Mouse (Mus musculus) megakaryocyte, embryonic 14.5 days (primary cell): ENCODE measurements around the gene Pef1.

ENCODE experiments used
- FLI1 ChIP-seq: IDR thresholded peaks from 2 replicates; pipeline ENCODE4 v1.6.1; 2012; ENCODE audit warnings: low read length, inconsistent platforms, mixed read lengths
- GATA1 ChIP-seq: IDR thresholded peaks from 3 replicates; pipeline ENCODE4 v1.6.1; 2012; ENCODE audit warnings: mixed read lengths, low read length, inconsistent platforms, borderline replicate concordance

- TF ChIP-seq GATA1 (no peak), FLI1 (no peak)
Measured at GRCm38 (mm10) chr4:130170362-130170761, 68.0 kb downstream of the Pef1 start.
